Mouse (Mus musculus) skeletal muscle tissue, adult 2 months (tissue): ENCODE measurements around the gene Gclc.

Experiments
- DNase-seq: peaks from one replicate; pipeline ENCODE4 v3.0.0-alpha.2; 2012; ENCODE audit warnings: low read depth, low spot score

Gene Gclc

DNA sequence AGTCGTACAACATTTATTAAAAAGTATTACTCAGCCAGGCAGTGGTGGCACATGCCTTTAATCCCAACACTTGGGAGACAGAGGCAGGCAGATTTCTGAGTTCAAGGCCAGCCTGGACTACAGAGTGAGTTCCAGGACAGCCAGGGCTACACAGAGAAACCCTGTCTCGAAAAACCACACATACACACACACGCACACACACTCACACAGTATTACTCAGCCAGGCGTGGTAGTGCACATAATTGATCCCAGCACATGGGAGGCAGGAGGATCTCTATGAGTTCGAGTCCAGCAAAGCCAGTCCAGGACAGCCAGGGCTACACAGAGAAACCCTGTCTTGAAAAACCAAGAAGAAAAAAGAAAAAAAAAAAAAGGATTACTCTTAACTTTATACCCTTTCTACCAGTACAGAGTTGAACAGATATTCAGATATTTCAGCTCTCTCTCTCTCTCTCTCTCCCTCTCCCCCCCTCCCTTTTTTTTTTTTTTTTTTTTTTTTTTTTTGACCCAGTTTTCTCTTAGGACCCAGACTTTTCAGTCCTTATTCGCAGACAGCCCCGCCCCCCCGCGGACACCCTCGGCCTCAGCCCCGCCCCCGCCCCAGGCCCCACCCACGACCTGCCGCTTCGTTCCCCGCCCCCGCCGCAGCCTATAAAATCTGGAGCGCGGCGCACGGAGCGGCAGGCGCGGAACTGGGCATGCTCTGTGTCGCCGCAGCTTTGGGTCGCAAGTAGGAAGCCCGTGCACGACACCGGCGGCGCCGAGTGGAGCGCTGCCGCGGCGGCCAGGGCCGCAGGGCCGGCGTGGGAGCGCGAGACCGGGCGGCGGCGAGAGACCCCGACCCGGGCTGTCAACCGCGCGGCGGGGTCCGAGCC, at the start of gene Gclc:
TSS of gene Gclc (plus strand) at position 683 of the 875 bp plus-strand sequence.
- peak; percentile 86 for DNase-seq

DNA sequence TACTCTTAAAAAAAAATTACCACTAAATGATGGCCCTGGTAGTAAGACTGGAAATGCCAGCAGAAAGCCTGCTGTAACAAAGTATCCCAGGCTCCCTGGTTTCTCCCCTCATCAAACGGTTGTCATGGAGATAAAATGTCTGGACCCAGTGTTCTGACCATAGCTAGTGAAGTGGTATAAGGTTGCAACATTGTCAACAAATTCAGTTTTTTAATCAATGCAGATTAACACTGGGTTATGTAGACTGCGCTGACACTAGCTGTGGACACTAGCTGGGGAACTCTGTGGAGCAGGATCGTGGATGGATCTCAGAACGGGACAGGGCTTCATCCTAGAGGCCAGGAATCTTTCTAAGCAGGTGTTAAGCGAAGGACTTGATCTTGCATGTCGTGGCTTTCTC, 47.8 kb upstream of the Gclc start:
- no peak for DNase-seq

DNA sequence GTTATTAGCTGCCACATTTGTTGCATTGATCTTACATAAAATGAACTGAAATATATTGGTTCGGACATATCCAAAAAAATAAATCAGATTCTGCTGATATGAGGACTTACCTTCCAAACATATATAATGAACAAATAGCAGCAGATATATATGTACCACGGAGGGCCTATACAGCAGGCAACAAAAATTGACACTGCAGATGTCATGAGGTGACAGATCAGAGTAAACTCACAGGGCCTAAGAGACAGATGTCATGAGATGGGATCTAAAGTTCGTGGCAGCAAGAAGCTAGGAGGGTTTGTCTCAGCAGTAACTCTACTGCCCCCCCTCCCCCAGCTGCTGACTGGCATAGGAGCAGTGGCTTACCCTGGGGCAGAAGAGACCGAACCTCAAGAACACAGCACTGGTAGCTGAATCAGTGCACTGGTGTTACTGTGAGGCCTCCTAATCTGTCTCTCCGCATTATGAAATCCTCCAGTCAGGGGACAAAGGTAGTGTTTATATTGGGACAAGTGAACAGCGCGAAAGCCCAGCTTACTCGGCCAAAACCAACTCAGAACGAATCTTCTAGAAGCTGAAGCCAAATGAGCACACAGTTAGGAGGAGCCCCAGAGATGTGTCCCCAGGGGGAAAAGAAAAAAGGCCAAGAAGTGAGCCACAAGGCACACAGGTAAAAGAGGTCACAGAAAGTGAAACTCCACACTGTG, 46.7 kb upstream of the Gclc start:
- DNase-seq = no peak

DNA sequence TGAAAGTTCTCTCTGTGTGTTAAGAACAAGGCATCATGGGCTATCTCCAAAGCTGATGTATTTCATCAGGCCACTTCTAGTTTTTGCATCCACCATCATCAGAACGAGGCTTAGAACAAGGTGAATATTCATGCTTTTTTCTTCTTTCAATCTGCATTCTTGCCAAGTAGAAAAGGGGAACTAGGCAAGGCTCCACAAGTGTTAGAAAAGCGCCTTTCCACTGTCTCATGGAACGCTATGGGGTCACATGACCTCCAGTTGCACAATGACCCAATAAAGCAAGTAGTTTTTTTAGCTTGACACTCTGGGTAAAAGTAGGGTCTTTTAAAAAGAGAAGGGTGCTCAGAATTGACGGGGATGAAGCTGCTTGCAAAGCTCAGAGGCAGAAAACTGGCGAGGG, 45.4 kb upstream of the Gclc start:
- peak; percentile 3 for DNase-seq

DNA sequence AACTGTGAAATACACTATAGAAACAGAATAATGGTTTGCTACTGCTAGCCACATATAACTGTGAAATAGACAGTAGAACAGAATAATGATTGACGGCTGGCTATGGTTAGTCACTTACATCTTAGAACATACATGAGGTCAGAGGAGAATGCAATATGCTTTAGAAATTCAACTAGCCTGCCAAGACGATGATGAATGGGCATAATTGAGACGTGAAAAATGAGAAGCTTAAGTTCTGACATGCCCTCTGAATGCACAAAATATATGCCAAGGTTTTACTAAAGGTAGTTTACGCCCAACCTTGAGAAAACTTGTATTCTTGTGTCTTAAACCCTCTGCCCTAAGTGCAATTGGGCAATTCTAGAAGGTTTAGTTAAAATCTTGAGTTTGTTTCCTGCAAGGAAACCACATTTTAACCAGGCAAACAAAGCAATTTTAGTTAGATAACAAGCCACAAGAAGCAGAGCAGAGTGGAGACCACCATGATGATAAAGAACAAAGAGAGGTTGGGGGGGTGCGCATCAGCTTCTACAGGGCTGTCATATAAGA, 43.2 kb upstream of the Gclc start:
- no peak for DNase-seq

DNA sequence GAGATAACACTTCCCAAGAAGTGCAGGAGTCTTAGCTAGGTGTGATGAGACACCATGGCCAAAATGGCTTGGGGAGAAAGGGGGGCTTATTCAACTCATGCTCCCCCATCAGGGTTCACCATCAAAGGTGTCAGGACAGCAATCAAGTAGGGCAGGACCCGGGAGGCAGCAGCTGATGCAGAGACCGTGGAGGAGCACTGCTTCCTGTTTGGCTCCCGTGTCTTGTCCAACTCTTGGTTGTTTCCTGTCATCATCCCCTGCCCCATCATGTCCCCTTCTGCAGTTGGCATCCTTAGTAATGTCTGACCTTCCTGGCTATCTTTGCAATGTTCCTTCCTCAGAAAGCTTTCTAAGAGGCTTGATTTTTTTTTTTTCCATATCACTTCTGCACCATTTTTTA, 41.5 kb upstream of the Gclc start:
- no peak for DNase-seq

DNA sequence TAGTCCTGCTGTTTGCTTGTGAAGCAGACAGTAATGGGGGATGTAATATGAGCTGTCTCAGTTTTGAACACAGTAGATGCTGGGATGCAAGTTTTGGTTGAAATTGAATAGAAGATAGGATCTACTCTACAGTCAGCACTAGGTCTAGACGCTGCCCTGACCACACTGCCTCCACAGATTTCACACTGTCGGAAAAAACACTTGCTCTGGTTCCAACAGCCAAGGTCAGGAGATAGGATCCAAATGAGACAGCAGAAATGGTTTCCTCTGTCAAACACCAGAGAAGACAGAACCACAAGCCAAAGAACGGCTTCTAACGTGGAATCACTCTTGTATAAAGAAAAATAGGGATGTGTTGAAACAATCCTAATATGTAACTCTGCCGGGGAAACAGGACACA, 41.0 kb upstream of the Gclc start:
- no peak for DNase-seq

DNA sequence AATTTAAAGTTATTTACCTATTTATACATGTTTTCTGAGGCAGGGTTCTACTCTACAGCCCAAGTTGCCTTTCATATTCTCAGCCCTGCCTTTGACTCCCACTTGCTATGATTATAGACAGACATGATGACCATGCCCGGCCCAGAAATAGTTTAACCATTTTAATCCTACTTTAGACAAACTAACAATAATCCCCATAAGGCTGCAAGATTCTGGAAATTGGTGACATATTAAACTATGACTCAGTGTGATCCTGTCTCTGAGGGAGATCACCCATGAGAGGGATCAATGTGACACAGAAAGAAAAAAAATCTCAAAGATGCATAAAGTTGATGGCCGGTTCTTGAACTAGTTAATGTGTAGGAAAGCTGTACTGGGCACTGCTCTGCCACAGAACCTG, 39.1 kb upstream of the Gclc start:
- DNase-seq = no peak

DNA sequence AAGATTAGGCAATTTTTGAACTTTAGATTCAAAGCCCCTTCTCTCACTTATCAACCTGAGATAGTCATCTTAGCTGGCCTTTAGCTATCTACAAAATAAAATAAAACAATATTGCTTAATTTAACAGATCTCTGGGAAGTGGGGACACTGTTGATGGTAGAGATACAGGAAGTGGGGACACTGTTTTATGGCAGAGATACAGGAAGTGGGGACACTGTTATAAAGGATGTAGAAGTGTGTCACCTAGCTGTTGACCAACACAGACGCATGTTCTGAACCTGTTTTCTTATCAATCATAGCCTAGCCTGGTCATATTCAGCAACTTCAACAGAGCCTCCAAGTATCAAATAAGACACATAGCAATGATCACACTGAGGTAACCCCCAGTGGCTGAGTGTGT, 38.3 kb upstream of the Gclc start:
- DNase-seq = no peak

DNA sequence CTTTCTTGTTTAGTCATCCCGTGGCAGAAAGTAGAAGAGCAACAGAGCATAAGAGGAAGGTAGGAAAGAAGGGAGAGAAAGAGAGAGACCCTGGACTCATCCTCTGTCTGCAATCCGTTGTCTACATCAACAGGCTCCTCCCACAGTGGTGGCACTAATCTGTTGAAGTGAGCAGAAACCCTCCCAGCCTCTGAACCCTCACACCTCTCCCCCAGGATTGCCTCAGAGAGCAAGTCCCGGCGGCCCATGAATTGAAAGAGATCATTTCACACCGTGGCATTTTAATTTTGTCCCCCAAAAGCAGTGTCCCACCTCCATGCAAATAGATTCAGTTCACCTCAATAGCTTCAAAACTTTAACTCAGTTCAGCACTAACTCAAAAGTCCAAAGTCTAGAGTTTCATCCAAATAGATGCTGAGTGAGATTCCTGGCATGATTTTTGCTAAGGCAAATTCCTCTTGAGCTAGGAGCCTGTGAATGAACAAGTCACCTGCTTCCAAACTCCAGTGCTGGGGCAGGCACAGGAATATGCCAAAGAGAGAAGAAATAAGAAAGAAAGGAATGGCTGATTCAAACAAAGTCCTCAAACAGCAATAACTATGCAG, 36.4 kb upstream of the Gclc start:
- no peak for DNase-seq

DNA sequence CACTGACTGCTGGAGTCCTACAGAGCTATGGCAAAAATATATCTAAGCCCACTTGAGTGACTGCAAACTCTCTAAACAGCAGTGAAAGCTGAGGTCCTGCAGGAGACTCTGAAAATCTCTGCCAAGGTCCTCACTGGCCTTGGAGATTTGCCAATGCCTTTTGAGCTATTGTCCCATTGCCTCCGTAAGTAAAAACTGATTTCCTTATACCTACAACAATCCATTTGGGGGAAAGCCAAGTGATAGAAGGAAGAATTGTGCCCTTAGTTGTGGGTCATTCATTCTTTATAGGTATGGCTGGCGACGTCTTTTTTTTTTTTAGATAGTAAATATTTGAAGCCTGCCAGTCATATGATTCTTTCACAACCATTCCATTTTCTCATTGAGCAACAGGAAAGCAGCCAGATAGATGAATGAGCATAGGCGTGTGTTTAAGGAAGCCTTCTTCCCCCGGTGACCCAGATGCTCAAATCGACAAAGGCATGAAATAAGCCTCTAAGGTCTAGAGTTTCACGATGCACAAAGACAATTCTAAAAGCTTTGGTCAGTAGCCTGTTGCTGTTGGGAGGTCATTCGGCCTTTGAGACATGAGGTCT, 35.4 kb upstream of the Gclc start:
- DNase-seq = peak; percentile 1

DNA sequence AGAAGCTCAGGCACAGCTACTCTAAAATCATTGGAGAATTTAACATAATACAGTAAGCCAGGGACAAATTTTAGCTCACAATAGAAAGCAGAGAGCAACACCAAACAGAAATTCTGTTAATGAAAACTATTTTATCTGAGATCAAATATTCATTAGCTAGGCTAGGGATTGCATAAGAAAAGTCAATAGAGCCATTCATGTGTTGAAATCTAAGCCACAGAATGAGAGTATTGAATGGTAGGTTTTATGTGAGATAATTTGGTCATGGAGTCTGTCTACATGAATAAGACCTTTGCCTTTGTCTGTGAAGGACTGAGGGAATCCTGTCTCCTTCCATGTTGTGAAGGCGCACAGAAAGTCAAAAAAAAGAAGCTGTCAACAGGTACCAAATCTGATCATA, 34.7 kb upstream of the Gclc start:
- DNase-seq = no peak

DNA sequence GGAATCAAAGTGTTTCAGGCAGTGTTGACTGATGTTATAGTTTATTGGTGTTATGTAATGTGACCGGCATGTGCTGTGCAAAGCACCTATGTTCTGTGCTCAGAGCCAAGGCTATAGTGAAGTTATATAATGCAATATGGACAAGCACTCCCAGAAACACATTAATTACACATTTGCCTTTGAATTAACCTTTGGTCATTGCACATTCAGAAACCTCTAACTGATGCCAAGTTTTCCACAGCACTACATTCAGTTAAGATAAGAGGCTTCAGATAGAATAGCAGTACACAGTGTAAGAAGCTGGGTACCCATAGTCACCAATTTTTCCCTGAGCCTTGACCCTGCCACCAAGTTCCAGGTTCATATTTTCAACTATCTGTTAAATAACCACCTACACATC, 32.0 kb upstream of the Gclc start:
- DNase-seq = no peak

DNA sequence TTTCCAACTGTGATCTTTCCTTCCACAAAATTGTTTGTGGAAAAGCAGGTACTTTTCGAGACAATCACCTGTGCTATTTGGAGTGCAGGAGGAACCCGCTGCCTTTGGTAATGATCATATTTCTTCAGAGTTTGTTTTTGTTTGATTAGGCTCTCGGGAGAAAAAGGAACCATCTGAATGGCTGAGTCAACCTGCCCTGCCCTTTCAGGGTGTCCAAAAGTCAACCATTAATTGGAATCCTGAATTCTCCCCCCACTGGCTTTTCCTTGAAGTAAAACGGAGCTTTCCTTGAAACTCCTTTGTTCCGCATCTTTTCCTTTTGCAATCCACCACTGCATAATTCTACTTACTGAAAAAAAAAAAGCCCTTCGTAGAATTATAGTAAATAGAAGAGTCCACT, 30.1 kb upstream of the Gclc start:
- no peak for DNase-seq

DNA sequence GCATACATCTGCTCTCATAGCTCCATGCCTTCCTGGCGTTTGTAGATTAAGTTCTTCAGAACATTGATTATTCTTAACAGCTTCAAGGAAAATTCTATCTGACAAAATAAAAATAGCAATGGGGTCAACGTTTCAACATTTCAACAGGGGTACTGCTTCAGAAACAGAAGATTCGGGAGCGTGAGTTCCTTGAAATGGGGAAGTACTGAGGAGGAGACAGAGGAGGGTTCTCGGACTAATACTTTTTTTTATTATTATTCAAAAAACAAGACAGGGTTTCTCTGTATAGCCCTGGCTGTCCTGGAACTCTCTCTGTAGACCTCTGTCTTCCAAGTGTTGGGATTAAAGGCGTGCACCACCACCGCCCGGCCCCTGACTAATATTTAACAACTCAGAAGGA, 28.9 kb upstream of the Gclc start:
- DNase-seq = no peak

DNA sequence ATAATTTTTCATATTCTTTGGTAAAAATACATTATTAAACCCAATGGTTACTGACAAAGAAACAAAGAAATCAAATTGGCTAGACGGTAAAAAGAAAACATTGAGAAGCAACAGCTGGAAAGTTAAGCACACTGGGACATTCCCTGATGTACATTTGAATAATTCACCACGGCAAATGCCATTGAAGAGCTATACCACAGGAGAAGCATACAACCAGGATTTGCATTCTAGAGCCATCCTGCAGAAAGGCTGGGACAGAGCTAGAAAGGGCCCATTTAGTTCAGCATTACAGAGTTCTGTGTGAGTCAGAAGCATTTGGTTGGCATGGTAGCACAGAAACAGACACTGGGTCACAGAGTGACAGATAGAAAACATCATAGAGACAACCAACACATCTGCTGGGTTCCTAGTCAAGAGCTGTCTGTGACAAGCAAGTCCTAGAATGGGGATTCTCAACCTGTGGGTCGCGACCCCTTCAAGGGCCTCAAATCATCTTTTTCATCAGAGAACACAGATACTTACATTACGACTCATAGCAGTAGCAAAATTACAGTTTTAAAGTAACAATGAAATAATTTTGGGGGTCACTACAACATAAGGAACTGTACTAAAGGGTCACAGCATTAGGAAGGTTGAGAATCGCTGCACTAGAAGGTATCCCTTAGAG, 28.2 kb upstream of the Gclc start:
- no peak for DNase-seq

DNA sequence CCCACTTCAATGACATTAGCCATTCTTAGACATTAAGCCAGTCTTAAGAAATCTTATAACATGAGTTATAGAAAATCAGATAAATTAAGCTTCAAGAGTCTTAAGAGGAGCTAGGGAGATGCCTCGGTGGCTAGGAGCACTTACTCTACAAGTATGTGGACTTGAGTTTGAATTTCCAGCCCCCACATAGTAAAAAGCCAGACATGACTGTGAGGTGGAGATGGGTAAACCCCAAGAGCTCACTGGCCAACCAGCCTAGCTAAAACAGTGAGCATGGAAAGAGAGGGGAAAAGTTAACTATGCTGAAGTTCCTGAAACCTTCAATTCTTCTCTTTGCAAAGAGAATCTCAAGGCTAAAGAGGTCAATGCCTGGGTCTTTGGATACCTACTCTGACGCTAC, 27.3 kb upstream of the Gclc start:
- no peak for DNase-seq

DNA sequence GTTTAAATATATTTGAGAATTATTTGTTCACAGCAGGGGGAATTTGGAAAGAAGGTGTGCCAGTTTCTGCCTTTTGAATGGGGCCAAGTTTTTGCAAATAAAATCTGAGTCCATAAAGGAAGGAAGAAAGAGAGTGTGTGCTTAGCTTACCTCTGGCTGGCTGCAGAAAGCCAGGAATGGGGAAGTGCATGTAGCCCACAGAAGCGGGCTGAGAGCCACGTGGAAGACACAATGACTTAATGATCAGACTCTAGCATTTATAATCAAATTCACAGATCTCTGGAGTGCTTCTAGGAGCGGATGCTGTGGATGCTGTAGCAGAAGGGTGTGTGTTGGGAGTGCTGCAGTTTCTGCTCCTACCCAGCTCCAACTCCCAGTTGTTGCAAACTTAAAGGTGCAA, 22.3 kb upstream of the Gclc start:
- no peak for DNase-seq

DNA sequence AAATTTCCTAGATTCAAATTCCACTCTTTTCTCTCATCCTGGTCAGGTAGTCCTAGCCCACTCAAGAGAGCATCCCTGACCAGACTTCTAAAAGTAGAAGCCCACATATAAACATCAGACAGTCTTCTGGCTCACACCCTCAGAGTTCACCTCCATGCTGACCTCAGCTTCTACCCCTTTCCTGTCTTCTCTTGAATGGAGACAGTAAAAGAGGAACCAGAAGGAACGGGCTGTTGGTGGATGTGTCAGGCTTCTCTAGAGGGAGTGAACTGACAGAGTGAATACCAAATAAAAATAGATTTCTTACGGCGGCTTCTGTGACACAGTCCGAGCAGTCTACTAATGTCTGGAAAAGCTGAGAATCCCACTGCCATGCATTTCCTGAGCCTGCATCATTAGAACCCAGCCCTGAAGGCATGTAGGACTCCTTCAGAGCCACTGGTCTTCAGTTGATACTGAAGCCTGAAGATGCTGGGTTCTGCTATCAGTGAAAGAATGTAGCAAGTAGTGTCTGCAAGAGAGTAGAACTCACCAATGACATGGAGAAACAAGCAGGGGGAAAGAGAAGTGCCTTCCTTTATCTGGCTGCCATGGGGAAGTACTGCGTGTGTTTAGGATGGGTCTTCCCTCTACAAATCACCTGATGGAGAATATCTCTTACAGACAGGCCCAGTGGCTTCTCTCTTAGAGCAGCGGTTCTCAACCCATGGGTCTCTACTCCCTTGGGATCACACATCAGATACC, 16.9 kb upstream of the Gclc start:
- no peak for DNase-seq

DNA sequence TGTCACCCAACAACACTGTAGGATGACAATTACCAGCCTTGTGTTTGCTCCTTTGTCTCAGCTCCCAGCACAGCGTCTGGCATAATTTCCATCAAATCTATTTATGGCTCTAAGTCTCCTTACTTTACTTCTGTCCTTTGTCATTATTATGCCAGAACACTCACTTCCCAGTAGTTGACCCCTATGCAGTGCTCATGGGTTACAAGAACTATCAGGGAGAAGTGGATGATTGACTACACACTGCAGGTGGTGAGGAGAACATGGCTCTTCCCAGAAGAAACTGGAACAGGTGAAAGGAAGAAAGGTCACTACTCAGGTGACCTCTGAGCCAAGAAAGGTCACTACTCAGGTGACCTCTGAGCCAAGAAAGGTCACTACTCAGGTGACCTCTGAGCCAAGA, 12.9 kb upstream of the Gclc start:
- DNase-seq = no peak

DNA sequence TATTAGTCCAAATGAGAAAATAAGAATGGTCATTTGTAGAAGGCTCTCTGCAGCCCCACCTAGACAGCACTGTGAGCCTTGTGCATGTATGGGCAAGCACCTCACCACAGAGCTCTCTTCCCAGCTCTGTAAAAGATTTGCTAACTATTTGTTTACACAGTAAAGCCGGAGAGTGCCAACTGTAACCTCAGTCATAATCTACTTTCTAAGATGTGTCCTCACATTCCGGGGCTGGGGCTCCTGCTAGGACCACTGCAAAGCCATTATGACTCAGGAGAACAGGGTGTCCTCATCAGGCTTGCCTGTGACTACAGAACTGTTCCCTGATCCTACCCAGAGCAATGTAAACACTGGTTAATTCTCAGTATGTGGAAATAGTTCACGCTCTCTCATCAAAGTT, 9.5 kb upstream of the Gclc start:
- DNase-seq = no peak
